Mouse (Mus musculus) megakaryocyte, embryonic 14.5 days (primary cell): ENCODE measurements around the gene Bub3. TPM values are rescaled to one million over a fixed set of nuclear protein-coding genes. Genes with fewer than 3 reads are reported as not detected.

Source experiments
- H3K27me3 ChIP-seq: replicated peaks from 2 replicates; pipeline ENCODE3; 2012; ENCODE audit warnings: inconsistent platforms
- H3K36me3 ChIP-seq: replicated peaks from 2 replicates; pipeline ENCODE3; 2012; ENCODE audit warnings: low read length, inconsistent platforms, mixed read lengths
- H3K4me1 ChIP-seq: 2 replicates; pipeline ENCODE4 v1.6.1; 2012; ENCODE audit warnings: inconsistent platforms
- H3K4me3 ChIP-seq: replicated peaks from 2 replicates; pipeline ENCODE3; 2012; ENCODE audit warnings: moderate library complexity, mild to moderate bottlenecking, inconsistent platforms
- H3K9me3 ChIP-seq: 2 replicates; pipeline ENCODE4 v1.6.1; 2012; ENCODE audit warnings: inconsistent platforms
- FLI1 ChIP-seq: IDR thresholded peaks from 2 replicates; pipeline ENCODE4 v1.6.1; 2012; ENCODE audit warnings: low read length, inconsistent platforms, mixed read lengths
- GATA1 ChIP-seq: IDR thresholded peaks from 3 replicates; pipeline ENCODE4 v1.6.1; 2012; ENCODE audit warnings: mixed read lengths, low read length, inconsistent platforms, borderline replicate concordance
- polyA plus RNA-seq: library from polyadenylated mRNA; stranded (reverse); fragments of >175 nt; gene quantifications from 2 replicates; pipeline ENCODE4 v1.2.3, GENCODE M21; 2012; ENCODE audit warnings: low replicate concordance; ENCODE audit not compliant: insufficient read depth

Gene Bub3
- polyA plus RNA-seq, 1 experiment: 51.6 TPM

- Histone ChIP-seq H3K36me3 (no peaks in the 10 kb centered on the region), H3K27me3 (peaks cover 98% of the 10 kb centered on the region), H3K4me3 (no peak overlapping the region), H3K4me1 (peaks cover 46% of the 10 kb centered on the region), H3K9me3 (peaks cover 6% of the 10 kb centered on the region; the same call in 1 of the 2 replicates)
- TF ChIP-seq FLI1: no peak
- TF ChIP-seq GATA1: no peak
Observed at GRCm38 (mm10) chr7:131546423-131546822, 13.6 kb upstream of the Bub3 start.

GRCm38 (mm10) chr7:131547481-131547880 lies 12.5 kb upstream of the Bub3 start:
- H3K9me3 ChIP-seq: peaks cover 6% of the 10 kb centered on the region; the same call in 1 of the 2 replicates
- H3K4me3 ChIP-seq: no peak overlapping the region
- H3K27me3 ChIP-seq: peaks cover 98% of the 10 kb centered on the region
- no peaks in the 10 kb centered on the region for H3K36me3 ChIP-seq
- H3K4me1 ChIP-seq: peaks cover 46% of the 10 kb centered on the region
- TF ChIP-seq GATA1: no peak
- TF ChIP-seq FLI1: no peak

DNA sequence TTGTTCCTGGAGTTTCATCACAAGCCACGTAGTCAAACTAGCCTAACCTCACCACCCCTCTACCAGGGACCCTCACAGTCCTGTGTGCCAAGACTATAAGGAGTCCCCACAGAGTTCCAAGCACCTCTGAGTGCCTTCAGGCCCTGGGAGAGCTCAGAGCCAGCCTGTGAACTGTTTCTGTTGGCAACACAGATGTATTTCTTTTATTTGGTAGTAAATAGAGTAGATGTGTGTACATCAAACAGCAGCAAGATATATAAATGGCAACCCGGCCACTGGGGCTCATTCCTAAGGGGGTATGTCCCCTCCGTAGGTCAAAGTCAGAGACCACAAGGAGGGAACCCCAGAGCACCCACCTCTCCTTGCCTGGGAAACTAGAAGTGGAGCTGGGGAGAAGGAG lies 11.5 kb upstream of the Bub3 start, which contains the start of gene Hmx2:
Gene Hmx2 (plus strand): TSS at position 301 of the 400 bp plus-strand sequence.
- Histone ChIP-seq H3K27me3 (peaks cover 98% of the 10 kb centered on the region), H3K4me3 (no peak within 1 kb of the TSS), H3K36me3 (no peaks in the 10 kb centered on the region), H3K9me3 (peaks cover 6% of the 10 kb centered on the region; the same call in 1 of the 2 replicates), H3K4me1 (peaks cover 44% of the 10 kb centered on the region)
- TF ChIP-seq GATA1: no peak
- no peak for TF ChIP-seq FLI1

- H3K27me3 ChIP-seq: peaks cover 100% of the 10 kb centered on the region
- peak overlapping the region; percentile 44 for H3K4me3 ChIP-seq
- H3K4me1 ChIP-seq: peaks cover 62% of the 10 kb centered on the region
- H3K36me3 ChIP-seq: no peaks in the 10 kb centered on the region
- H3K9me3 ChIP-seq: peaks cover 6% of the 10 kb centered on the region; the same call in 1 of the 2 replicates
- TF ChIP-seq FLI1 (no peak), GATA1 (no peak)
Observed at GRCm38 (mm10) chr7:131551471-131551870, 8.6 kb upstream of the Bub3 start.

GRCm38 (mm10) chr7:131551931-131552741 lies 7.9 kb upstream of the Bub3 start:
- peak overlapping the region; percentile 50 for H3K4me3 ChIP-seq
- no peaks in the 10 kb centered on the region for H3K36me3 ChIP-seq
- peaks cover 6% of the 10 kb centered on the region; the same call in 1 of the 2 replicates for H3K9me3 ChIP-seq
- H3K4me1 ChIP-seq: peaks cover 69% of the 10 kb centered on the region
- TF ChIP-seq FLI1 (no peak), GATA1 (no peak)
- H3K27me3 ChIP-seq: peaks cover 100% of the 10 kb centered on the region

DNA sequence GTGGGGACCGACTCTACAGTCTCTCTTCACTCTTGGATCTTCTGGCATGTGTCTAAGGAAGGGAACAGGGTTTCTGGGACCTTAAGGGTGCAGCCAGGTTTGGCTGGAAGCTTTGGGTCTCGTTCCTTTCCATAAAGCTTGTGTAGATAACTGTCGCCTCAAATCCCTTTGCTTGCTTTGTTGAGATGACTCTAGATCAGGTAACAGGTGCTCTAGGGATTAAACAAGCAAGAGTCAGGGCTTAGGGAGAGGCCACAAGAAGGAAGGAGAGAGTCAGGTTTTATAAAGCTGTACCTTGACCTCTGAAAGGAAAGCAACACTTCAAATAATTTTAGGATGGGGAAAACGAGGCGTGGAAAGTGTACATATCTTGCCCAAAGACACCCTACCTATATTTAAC lies 7.2 kb upstream of the Bub3 start:
- peaks cover 100% of the 10 kb centered on the region for H3K27me3 ChIP-seq

GRCm38 (mm10) chr7:131553771-131554175 lies 6.2 kb upstream of the Bub3 start:
- peaks cover 99% of the 10 kb centered on the region for H3K27me3 ChIP-seq
- TF ChIP-seq FLI1 (no peak), GATA1 (no peak)
- H3K36me3 ChIP-seq: no peaks in the 10 kb centered on the region
- H3K4me1 ChIP-seq: peaks cover 71% of the 10 kb centered on the region
- H3K4me3 ChIP-seq: peak overlapping the region; percentile 91
- peaks cover 6% of the 10 kb centered on the region; the same call in 1 of the 2 replicates for H3K9me3 ChIP-seq

More for the DNA sequence above, 7.2 kb upstream of the Bub3 start:
- peaks cover 71% of the 10 kb centered on the region for H3K4me1 ChIP-seq
- H3K9me3 ChIP-seq: peaks cover 6% of the 10 kb centered on the region; the same call in 1 of the 2 replicates
- H3K36me3 ChIP-seq: no peaks in the 10 kb centered on the region
- no peak for TF ChIP-seq GATA1
- no peak for TF ChIP-seq FLI1
- H3K4me3 ChIP-seq: no peak overlapping the region

GRCm38 (mm10) chr7:131554341-131555180 lies 5.5 kb upstream of the Bub3 start:
- Histone ChIP-seq H3K27me3 (peaks cover 92% of the 10 kb centered on the region), H3K36me3 (no peaks in the 10 kb centered on the region), H3K4me1 (peaks cover 67% of the 10 kb centered on the region), H3K4me3 (peak overlapping the region; percentile 91), H3K9me3 (peaks cover 6% of the 10 kb centered on the region; the same call in 1 of the 2 replicates)
- TF ChIP-seq FLI1 (no peak), GATA1 (no peak)

DNA sequence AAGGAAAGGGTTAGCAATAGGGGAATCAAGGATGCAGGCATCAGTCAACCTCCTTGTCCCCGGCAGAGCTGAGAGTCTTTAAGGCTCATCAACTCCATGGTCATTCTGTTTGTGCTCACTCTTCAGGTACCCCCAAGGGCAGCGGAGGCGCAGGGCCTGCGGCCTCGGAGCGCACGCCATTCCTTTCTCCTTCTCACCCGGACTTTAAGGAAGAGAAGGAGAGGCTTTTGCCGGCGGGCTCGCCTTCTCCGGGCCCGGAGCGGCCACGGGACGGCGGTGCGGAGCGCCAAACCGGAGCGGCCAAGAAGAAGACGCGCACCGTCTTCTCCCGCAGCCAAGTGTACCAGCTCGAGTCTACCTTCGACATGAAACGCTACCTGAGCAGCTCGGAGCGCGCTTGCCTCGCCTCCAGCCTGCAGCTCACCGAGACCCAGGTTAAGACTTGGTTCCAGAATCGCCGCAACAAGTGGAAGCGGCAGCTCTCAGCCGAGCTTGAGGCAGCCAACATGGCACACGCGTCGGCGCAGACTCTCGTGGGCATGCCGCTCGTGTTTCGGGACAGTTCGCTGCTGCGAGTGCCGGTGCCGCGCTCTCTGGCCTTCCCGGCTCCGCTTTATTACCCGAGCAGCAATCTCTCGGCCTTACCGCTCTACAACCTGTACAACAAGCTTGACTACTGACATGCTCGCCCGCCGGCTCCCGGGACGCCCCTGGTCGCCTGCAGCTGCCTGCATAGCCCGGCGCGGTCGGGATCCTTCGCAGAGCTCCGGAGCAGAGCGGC lies 4.5 kb upstream of the Bub3 start:
- TF ChIP-seq FLI1 (no peak), GATA1 (no peak)
- Histone ChIP-seq H3K36me3 (no peaks in the 10 kb centered on the region), H3K4me1 (peaks cover 64% of the 10 kb centered on the region), H3K27me3 (peaks cover 83% of the 10 kb centered on the region), H3K4me3 (peak overlapping the region; percentile 90), H3K9me3 (0 out of 2 replicates have a peak, but pooled peaks cover 3% of the 10 kb centered on the region)
